Mouse (Mus musculus) bone marrow, adult 2 months (tissue): Measurements from ENCODE around the gene Dhtkd1. TPM values are rescaled to one million over a fixed set of nuclear protein-coding genes. Genes with fewer than 3 reads are reported as not detected.
"Not testable (repeated sequence)": the region's sequence is repeated elsewhere in the genome, so short reads cannot be mapped to it uniquely, and the experiment has no call there.

ENCODE experiments used
- H3K27ac ChIP-seq: fragments of 200-500 bp; 2 replicates; pipeline ENCODE4 v1.5.1; 2012; ENCODE audit warnings: low read depth, mild to moderate bottlenecking, control low read depth, inconsistent platforms, low read length; ENCODE audit not compliant: control insufficient read depth, poor library complexity, insufficient read depth
- H3K4me1 ChIP-seq: fragments of 200-500 bp; 2 replicates; pipeline ENCODE4 v1.6.1; 2011; ENCODE audit warnings: low read length; ENCODE audit not compliant: control insufficient read depth, insufficient read depth
- H3K4me3 ChIP-seq: fragments of 200-500 bp; replicated peaks from 2 replicates; pipeline ENCODE3; 2011; ENCODE audit warnings: mild to moderate bottlenecking, low read depth, low read length, control low read depth; ENCODE audit not compliant: control insufficient read depth
- CTCF ChIP-seq: fragments of 200-500 bp; IDR thresholded peaks from 2 replicates; pipeline ENCODE4 v1.5.1; 2011; ENCODE audit warnings: low read length, control low read depth; ENCODE audit not compliant: control insufficient read depth, insufficient read depth
- POLR2A ChIP-seq: fragments of 200-500 bp; IDR thresholded peaks from 2 replicates; pipeline ENCODE4 v1.6.1; 2011; ENCODE audit warnings: low read depth, mild to moderate bottlenecking, control low read depth, low read length, borderline replicate concordance; ENCODE audit not compliant: control insufficient read depth
- WGBS: fragments of 180-500 bp; shearing (Covaris S2); methylation state at CpG from one replicate; pipeline ENCODE4 v1.1.7; 2018; 5-methylcytosine and 5-hydroxymethylcytosine counted together
- polyA plus RNA-seq: library from polyadenylated mRNA; stranded (reverse); fragments of >200 nt; gene quantifications from 2 replicates; pipeline ENCODE4 v1.2.4, GENCODE M21; 2011; ENCODE audit warnings: low replicate concordance; ENCODE audit not compliant: missing spikeins, insufficient read depth, insufficient read length

Gene Dhtkd1
- polyA plus RNA-seq, 1 experiment: 1.9 TPM

- Histone ChIP-seq H3K4me1 (no peaks in the 10 kb centered on the region; the same call in 1 of the 2 replicates), H3K4me3 (peak overlapping the region; percentile 54), H3K27ac (no peak overlapping the region)
- WGBS: under 1% methylated on average over 6 of the region's 6 CpGs
- no peak for TF ChIP-seq POLR2A
- no peak for TF ChIP-seq CTCF
Observed at GRCm38 (mm10) chr2:5950305-5950704, 7.7 kb upstream of the Dhtkd1 start.

DNA sequence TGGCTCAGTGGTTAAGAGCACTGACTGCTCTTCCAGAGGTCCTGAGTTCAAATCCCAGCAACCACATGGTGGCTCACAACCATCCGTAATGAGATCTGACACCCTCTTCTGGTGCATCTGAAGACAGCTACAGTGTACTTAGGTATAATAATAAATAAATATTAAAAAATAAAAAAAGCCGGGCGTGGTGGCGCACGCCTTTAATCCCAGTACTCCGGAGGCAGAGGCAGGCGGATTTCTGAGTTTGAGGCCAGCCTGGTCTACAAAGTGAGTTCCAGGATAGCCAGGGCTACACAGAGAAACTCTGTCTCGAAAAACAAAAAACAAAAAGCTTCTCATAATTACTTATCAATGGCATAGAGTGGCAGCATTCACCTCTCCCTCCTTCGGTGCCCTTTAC is 7.2 kb upstream of the Dhtkd1 start:
- not testable (repeated sequence) for H3K27ac ChIP-seq, H3K4me3 ChIP-seq, H3K4me1 ChIP-seq
- 83% methylated on average over 9 of the region's 9 CpGs for WGBS

- H3K27ac ChIP-seq: no peak overlapping the region
- TF ChIP-seq POLR2A (no peak), CTCF (no peak)
- H3K4me1 ChIP-seq: no peaks in the 10 kb centered on the region; the same call in 1 of the 2 replicates
- WGBS: 94% methylated on average over 2 of the region's 2 CpGs
- H3K4me3 ChIP-seq: no peak overlapping the region
Observed at GRCm38 (mm10) chr2:5948964-5949363, 6.4 kb upstream of the Dhtkd1 start.

DNA sequence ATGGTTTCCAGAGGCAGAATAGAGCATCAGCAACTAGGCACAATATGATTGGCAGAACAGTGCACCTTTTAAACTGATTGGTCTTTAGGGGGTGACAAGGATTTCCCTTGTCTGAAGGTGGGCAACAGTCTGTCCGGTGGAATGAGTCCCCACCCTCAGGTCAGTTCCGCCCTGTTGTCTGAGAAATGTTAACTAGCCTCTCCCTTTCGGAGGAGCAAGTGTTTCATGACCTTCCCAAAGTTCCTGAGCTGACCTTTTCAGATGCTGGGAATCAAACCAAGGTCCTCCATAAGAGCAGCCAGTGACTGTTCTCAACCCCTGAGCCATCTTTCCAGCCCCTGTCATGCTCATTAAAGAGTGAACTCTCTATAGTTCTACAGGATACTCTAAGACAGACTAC is 4.3 kb upstream of the Dhtkd1 start:
- H3K4me3 ChIP-seq: no peak overlapping the region
- no peak overlapping the region for H3K27ac ChIP-seq
- H3K4me1 ChIP-seq: no peaks in the 10 kb centered on the region; the same call in 1 of the 2 replicates
- WGBS: 86% methylated on average over 3 of the region's 3 CpGs
- TF ChIP-seq POLR2A (no peak), CTCF (no peak)

DNA sequence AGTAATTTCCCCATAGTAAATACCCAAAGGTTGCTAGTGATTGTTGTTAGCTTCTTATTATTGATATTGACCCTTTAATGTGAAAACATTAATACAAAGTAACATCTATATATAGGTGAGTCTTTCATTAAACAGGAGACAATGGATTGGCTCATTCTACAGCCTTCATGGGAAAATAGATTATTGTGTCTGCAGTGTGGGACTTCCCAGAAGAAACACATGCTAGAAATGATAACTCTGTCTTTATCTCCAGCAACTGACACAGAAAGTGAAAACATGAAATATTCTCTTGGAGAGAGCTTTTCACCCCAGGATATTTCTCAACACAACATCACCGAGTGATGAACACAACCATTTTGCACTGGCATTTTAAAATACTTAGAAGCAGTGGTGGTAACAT is 3.0 kb upstream of the Dhtkd1 start:
- no peak overlapping the region for H3K27ac ChIP-seq
- H3K4me1 ChIP-seq: no peaks in the 10 kb centered on the region; the same call in 1 of the 2 replicates
- TF ChIP-seq POLR2A (no peak), CTCF (no peak)
- H3K4me3 ChIP-seq: no peak overlapping the region
- WGBS: 21% methylated on average over 1 of the region's 1 CpGs

DNA sequence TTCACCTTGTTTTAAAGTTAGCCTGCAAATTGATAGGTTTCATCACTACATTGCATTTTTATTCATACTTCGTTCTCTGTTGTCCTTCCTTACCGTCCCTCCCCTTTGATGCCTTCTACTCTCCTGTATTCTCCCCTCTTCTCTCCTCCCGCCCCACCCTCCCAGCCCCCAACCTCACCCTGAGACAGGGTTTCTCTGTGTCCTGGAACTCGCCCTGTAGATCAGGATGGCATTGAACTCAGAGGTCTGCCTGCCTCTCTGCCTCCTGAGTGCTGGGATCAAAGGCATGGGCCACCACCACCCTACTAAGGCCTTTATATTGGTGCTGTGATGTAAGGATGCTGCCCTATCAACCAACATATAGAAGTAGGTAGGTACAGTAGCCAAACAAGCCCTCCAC is 479 bp upstream of the Dhtkd1 start:
- WGBS: 61% methylated on average over 4 of the region's 4 CpGs
- Histone ChIP-seq H3K4me3 (no peak overlapping the region), H3K27ac (no peak overlapping the region), H3K4me1 (no peaks in the 10 kb centered on the region; the same call in 1 of the 2 replicates)
- TF ChIP-seq POLR2A: no peak
- TF ChIP-seq CTCF: no peak

GRCm38 (mm10) chr2:5941861-5942415 is 654 bp downstream of the Dhtkd1 start:
- Histone ChIP-seq H3K27ac (no peak overlapping the region; the same call in 1 of the 2 replicates), H3K4me3 (peak overlapping the region; percentile 55), H3K4me1 (no peaks in the 10 kb centered on the region; the same call in 1 of the 2 replicates)
- TF ChIP-seq CTCF (no peak), POLR2A (no peak)
- 70% methylated on average over 11 of the region's 11 CpGs for WGBS

- TF ChIP-seq POLR2A (no peak), CTCF (no peak)
- Histone ChIP-seq H3K4me1 (no peaks in the 10 kb centered on the region; the same call in 1 of the 2 replicates), H3K27ac (no peak overlapping the region), H3K4me3 (no peak overlapping the region)
- WGBS: 90% methylated on average over 9 of the region's 9 CpGs
Observed at GRCm38 (mm10) chr2:5940936-5941335, 1.7 kb downstream of the Dhtkd1 start.

- H3K4me1 ChIP-seq: no peaks in the 10 kb centered on the region; the same call in 1 of the 2 replicates
- 85% methylated on average over 14 of the region's 14 CpGs for WGBS
- no peak overlapping the region for H3K4me3 ChIP-seq
- TF ChIP-seq CTCF: no peak
- TF ChIP-seq POLR2A: no peak
- no peak overlapping the region for H3K27ac ChIP-seq
Observed at GRCm38 (mm10) chr2:5939911-5940310, 2.7 kb downstream of the Dhtkd1 start.
